Mouse (Mus musculus) midbrain, embryonic 10.5 days (tissue): ENCODE data around the gene Fcrlb. TPM values are rescaled to one million over a fixed set of nuclear protein-coding genes. Genes with fewer than 3 reads are reported as not detected.

Source experiments
- DNase-seq: peaks from one replicate; pipeline ENCODE4 v3.0.0-alpha.2; 2017; ENCODE audit warnings: low spot score
- H3K27ac ChIP-seq: fragments of 300-500 bp; sonication (generic); replicated peaks from 2 replicates; pipeline ENCODE4 v1.5.1; 2016; ENCODE audit warnings: mild to moderate bottlenecking
- H3K27me3 ChIP-seq: fragments of 300-500 bp; sonication (generic); 2 replicates; pipeline ENCODE4 v1.6.1; 2016; ENCODE audit warnings: low read depth, mild to moderate bottlenecking; ENCODE audit not compliant: poor library complexity, severe bottlenecking
- H3K36me3 ChIP-seq: fragments of 300-500 bp; sonication (generic); 2 replicates; pipeline ENCODE4 v1.6.1; 2016; ENCODE audit warnings: mild to moderate bottlenecking, moderate library complexity
- H3K4me1 ChIP-seq: fragments of 300-500 bp; sonication (generic); 2 replicates; pipeline ENCODE4 v1.6.1; 2016
- H3K4me3 ChIP-seq: fragments of 300-500 bp; sonication (generic); 2 replicates; pipeline ENCODE4 v1.5.1; 2016; ENCODE audit warnings: mild to moderate bottlenecking, moderate library complexity
- H3K9me3 ChIP-seq: fragments of 300-500 bp; sonication (generic); replicated peaks from 2 replicates; pipeline ENCODE4 v1.6.1; 2016; ENCODE audit warnings: mild to moderate bottlenecking
- WGBS: fragments of 180-500 bp; shearing (Covaris S2); methylation state at CpG from one replicate; pipeline ENCODE4 v1.1.7; 2016; 5-methylcytosine and 5-hydroxymethylcytosine counted together
- polyA plus RNA-seq: library from polyadenylated mRNA; unstranded; fragments of >200 nt; fragmentation: Nextera tagmentation; extraction: Ambion mirVana; gene quantifications from 2 replicates; pipeline ENCODE4 v1.2.1, GENCODE M21; 2016

The Fcrlb gene
- polyA plus RNA-seq, 1 experiment from 2014 or later: not detected

- no peak for DNase-seq
- H3K36me3 ChIP-seq: peaks cover 38% of the 10 kb centered on the region
- H3K4me3 ChIP-seq: no peak overlapping the region
- H3K27ac ChIP-seq: no peak overlapping the region
- WGBS: 88% methylated on average over 5 of the region's 5 CpGs
- H3K4me1 ChIP-seq: peaks cover 16% of the 10 kb centered on the region
- H3K9me3 ChIP-seq: no peaks in the 10 kb centered on the region
- no peaks in the 10 kb centered on the region for H3K27me3 ChIP-seq
These were observed 29.7 kb downstream of the Fcrlb start for GRCm38 (mm10) chr1:170882915-170883485.

GRCm38 (mm10) chr1:170876906-170877305, 35.8 kb downstream of the Fcrlb start:
- WGBS: 95% methylated on average over 5 of the region's 5 CpGs
- no peak for DNase-seq
- peaks cover 83% of the 10 kb centered on the region for H3K36me3 ChIP-seq

GRCm38 (mm10) chr1:170875676-170876075, 37.1 kb downstream of the Fcrlb start:
- no peak overlapping the region for H3K27ac ChIP-seq
- peaks cover 80% of the 10 kb centered on the region for H3K36me3 ChIP-seq
- H3K4me3 ChIP-seq: no peak overlapping the region
- DNase-seq: no peak
- no peaks in the 10 kb centered on the region for H3K4me1 ChIP-seq
- WGBS: 92% methylated on average over 3 of the region's 3 CpGs
- H3K9me3 ChIP-seq: no peaks in the 10 kb centered on the region
- no peaks in the 10 kb centered on the region for H3K27me3 ChIP-seq

More at GRCm38 (mm10) chr1:170876906-170877305, 35.8 kb downstream of the Fcrlb start:
- Histone ChIP-seq H3K4me3 (no peak overlapping the region), H3K27me3 (no peaks in the 10 kb centered on the region), H3K27ac (no peak overlapping the region), H3K4me1 (no peaks in the 10 kb centered on the region), H3K9me3 (no peaks in the 10 kb centered on the region)

- DNase-seq: no peak
- Histone ChIP-seq H3K9me3 (no peaks in the 10 kb centered on the region), H3K4me3 (no peak overlapping the region), H3K27me3 (no peaks in the 10 kb centered on the region), H3K4me1 (peaks cover 7% of the 10 kb centered on the region), H3K27ac (no peak overlapping the region), H3K36me3 (peaks cover 49% of the 10 kb centered on the region)
- 96% methylated on average over 2 of the region's 2 CpGs for WGBS
These were observed 40.8 kb downstream of the Fcrlb start for GRCm38 (mm10) chr1:170871961-170872360.

GRCm38 (mm10) chr1:170871402-170871801, 41.3 kb downstream of the Fcrlb start:
- Histone ChIP-seq H3K4me1 (peaks cover 13% of the 10 kb centered on the region), H3K36me3 (peaks cover 44% of the 10 kb centered on the region), H3K9me3 (no peaks in the 10 kb centered on the region), H3K27me3 (no peaks in the 10 kb centered on the region), H3K4me3 (no peak overlapping the region), H3K27ac (no peak overlapping the region)
- DNase-seq: no peak
- whole genome bisulfite sequencing: 88% methylated on average over 6 of the region's 6 CpGs

- DNase-seq: no peak
- Histone ChIP-seq H3K4me1 (peaks cover 17% of the 10 kb centered on the region), H3K9me3 (no peaks in the 10 kb centered on the region), H3K27me3 (no peaks in the 10 kb centered on the region), H3K4me3 (peak overlapping the region; percentile 70), H3K27ac (peak overlapping the region; percentile 83), H3K36me3 (peaks cover 23% of the 10 kb centered on the region)
- 25% methylated on average over 14 of the region's 14 CpGs for WGBS
These were observed 43.8 kb downstream of the Fcrlb start for GRCm38 (mm10) chr1:170868905-170869283.

GRCm38 (mm10) chr1:170868107-170868904, 44.4 kb downstream of the Fcrlb start:
- Histone ChIP-seq H3K4me1 (peaks cover 17% of the 10 kb centered on the region), H3K4me3 (peak overlapping the region; percentile 70), H3K27me3 (no peaks in the 10 kb centered on the region), H3K36me3 (peaks cover 19% of the 10 kb centered on the region), H3K27ac (peak overlapping the region; percentile 83), H3K9me3 (no peaks in the 10 kb centered on the region)
- WGBS: under 1% methylated on average over 33 of the region's 33 CpGs
- DNase-seq: peak; percentile 81

GRCm38 (mm10) chr1:170867691-170868105, 45.0 kb downstream of the Fcrlb start, which contains the start of gene Atf6:
Gene Atf6, minus strand, starts transcription at chr1:170867771.
- H3K27ac ChIP-seq: peak within 1 kb of the TSS; percentile 83
- H3K9me3 ChIP-seq: no peaks in the 10 kb centered on the region
- peak; percentile 94 for DNase-seq
- H3K4me3 ChIP-seq: peak within 1 kb of the TSS; percentile 70
- H3K27me3 ChIP-seq: no peaks in the 10 kb centered on the region
- peaks cover 16% of the 10 kb centered on the region for H3K36me3 ChIP-seq
- WGBS: under 1% methylated on average over 25 of the region's 25 CpGs
- H3K4me1 ChIP-seq: peaks cover 17% of the 10 kb centered on the region

GRCm38 (mm10) chr1:170866992-170867690, 45.6 kb downstream of the Fcrlb start:
- WGBS: 5% methylated on average over 30 of the region's 30 CpGs
- peak; percentile 20 for DNase-seq
- peak overlapping the region; percentile 83 for H3K27ac ChIP-seq
- no peaks in the 10 kb centered on the region for H3K9me3 ChIP-seq
- H3K4me1 ChIP-seq: peaks cover 17% of the 10 kb centered on the region
- H3K36me3 ChIP-seq: peaks cover 11% of the 10 kb centered on the region
- peak overlapping the region; percentile 70 for H3K4me3 ChIP-seq
- no peaks in the 10 kb centered on the region for H3K27me3 ChIP-seq

GRCm38 (mm10) chr1:170865406-170865805, 47.3 kb downstream of the Fcrlb start:
- Histone ChIP-seq H3K27me3 (no peaks in the 10 kb centered on the region), H3K4me3 (no peak overlapping the region), H3K4me1 (peaks cover 17% of the 10 kb centered on the region), H3K9me3 (no peaks in the 10 kb centered on the region), H3K27ac (no peak overlapping the region), H3K36me3 (no peaks in the 10 kb centered on the region)
- 93% methylated on average over 5 of the region's 5 CpGs for WGBS
- no peak for DNase-seq

GRCm38 (mm10) chr1:170864754-170865153, 48.0 kb downstream of the Fcrlb start:
- Histone ChIP-seq H3K4me3 (no peak overlapping the region), H3K9me3 (no peaks in the 10 kb centered on the region), H3K4me1 (peaks cover 17% of the 10 kb centered on the region), H3K36me3 (no peaks in the 10 kb centered on the region), H3K27me3 (no peaks in the 10 kb centered on the region), H3K27ac (no peak overlapping the region)
- 87% methylated on average over 3 of the region's 3 CpGs for WGBS
- DNase-seq: no peak

GRCm38 (mm10) chr1:170864234-170864633, 48.5 kb downstream of the Fcrlb start:
- H3K36me3 ChIP-seq: no peaks in the 10 kb centered on the region
- H3K9me3 ChIP-seq: no peaks in the 10 kb centered on the region
- H3K4me1 ChIP-seq: peaks cover 17% of the 10 kb centered on the region
- no peaks in the 10 kb centered on the region for H3K27me3 ChIP-seq
- no peak for DNase-seq
- no peak overlapping the region for H3K4me3 ChIP-seq
- no peak overlapping the region for H3K27ac ChIP-seq

- Histone ChIP-seq H3K4me1 (peaks cover 13% of the 10 kb centered on the region), H3K27me3 (no peaks in the 10 kb centered on the region), H3K36me3 (no peaks in the 10 kb centered on the region), H3K4me3 (no peak overlapping the region), H3K27ac (no peak overlapping the region), H3K9me3 (no peaks in the 10 kb centered on the region)
- no peak for DNase-seq
- 72% methylated on average over 4 of the region's 4 CpGs for WGBS
These were observed 49.7 kb downstream of the Fcrlb start for GRCm38 (mm10) chr1:170863033-170863432.
